Mouse (Mus musculus): ENCODE measurements around the gene Gjb1. TPM values are rescaled to one million over a fixed set of nuclear protein-coding genes. Genes with fewer than 3 reads are reported as not detected.
A peak's percentile ranks its signal among the peaks of the same experiment; 100 is the strongest.

The Gjb1 gene
- total and polyA plus RNA-seq, 3 experiments = not detected

- peak overlapping the region; percentile 99 for H3K27ac ChIP-seq (ENCODE audit: control insufficient read depth, low read depth, low read length)
- H3K79me2 ChIP-seq (ENCODE audit: control insufficient read depth, insufficient read depth, low read length, poor library complexity) = peaks cover 3% of the 10 kb centered on the region; the same call in 1 of the 2 replicates
- peaks cover 0 to 9% of the 10 kb centered on the region in 2 experiments; a peak in 1 of 4 replicates for H3K4me1 ChIP-seq (ENCODE audit: control insufficient read depth in 1 of 2, insufficient read depth in 2 of 2, low read length in 2 of 2)
- TF ChIP-seq SIN3A (IDR thresholded peaks at IDR 0.05; ENCODE audit: low read length) (no peak), MEF2A (IDR thresholded peaks at IDR 0.05; ENCODE audit: extremely low read depth, insufficient replicate concordance, low read depth, low read length, poor library complexity, severe bottlenecking) (no peak), NELFE (IDR thresholded peaks at IDR 0.05; ENCODE audit: low read depth, low read length) (no peak), BHLHE40 (IDR thresholded peaks at IDR 0.05; ENCODE audit: borderline replicate concordance, low read depth, low read length) (no peak), NRF1 (IDR thresholded peaks at IDR 0.05; ENCODE audit: insufficient read depth, low read depth, low read length, poor library complexity, severe bottlenecking) (no peak), ZC3H11A (IDR thresholded peaks at IDR 0.05; ENCODE audit: low read depth, low read length) (no peak), MAX (IDR thresholded peaks at IDR 0.05; ENCODE audit: low read length) (no peak), CTCF (IDR thresholded peaks at IDR 0.05 in 2 of 3, conservative IDR thresholded peaks at IDR 0.05 in 1 of 3; ENCODE audit: control insufficient read depth in 1 of 3, insufficient read depth in 1 of 3, low read depth in 2 of 3, low read length in 3 of 3, poor library complexity in 1 of 3, severe bottlenecking in 1 of 3) (no peak), KAT2A (conservative IDR thresholded peaks at IDR 0.05; ENCODE audit: low read depth, low read length) (no peak), TBP (IDR thresholded peaks at IDR 0.05; ENCODE audit: low read depth, low read length) (no peak), USF2 (IDR thresholded peaks at IDR 0.05; ENCODE audit: borderline replicate concordance in 1 of 2, insufficient read depth in 1 of 2, low read depth in 1 of 2, low read length in 2 of 2) (no peak), TCF12 (IDR thresholded peaks at IDR 0.05; ENCODE audit: low read depth, low read length) (no peak)
- no peaks in the 10 kb centered on the region for H3K27me3 ChIP-seq (ENCODE audit: control insufficient read depth in 1 of 2, insufficient read depth in 2 of 2, low read length in 2 of 2)
- H3K9me3 ChIP-seq (replicated peaks; ENCODE audit: insufficient read depth, low read length) = no peaks in the 10 kb centered on the region
- no peak for DNase-seq (ENCODE audit: low read depth, low spot score)
- H3K9ac ChIP-seq (ENCODE audit: control insufficient read depth, low read depth, low read length, poor library complexity, severe bottlenecking) = peak overlapping the region; percentile 99
- peaks cover 0 to 4% of the 10 kb centered on the region in 2 experiments; a peak in 2 of 4 replicates for H3K36me3 ChIP-seq (ENCODE audit: control insufficient read depth in 1 of 2, insufficient read depth in 2 of 2, low read length in 2 of 2)
- peak overlapping the region; percentile 51 to 82 for H3K4me3 ChIP-seq (ENCODE audit: control insufficient read depth in 1 of 2, insufficient read depth in 1 of 2, low read depth in 2 of 2, low read length in 2 of 2)
Measured at GRCm38 (mm10) chrX:101332031-101332374, 44.2 kb upstream of the Gjb1 start.

DNA sequence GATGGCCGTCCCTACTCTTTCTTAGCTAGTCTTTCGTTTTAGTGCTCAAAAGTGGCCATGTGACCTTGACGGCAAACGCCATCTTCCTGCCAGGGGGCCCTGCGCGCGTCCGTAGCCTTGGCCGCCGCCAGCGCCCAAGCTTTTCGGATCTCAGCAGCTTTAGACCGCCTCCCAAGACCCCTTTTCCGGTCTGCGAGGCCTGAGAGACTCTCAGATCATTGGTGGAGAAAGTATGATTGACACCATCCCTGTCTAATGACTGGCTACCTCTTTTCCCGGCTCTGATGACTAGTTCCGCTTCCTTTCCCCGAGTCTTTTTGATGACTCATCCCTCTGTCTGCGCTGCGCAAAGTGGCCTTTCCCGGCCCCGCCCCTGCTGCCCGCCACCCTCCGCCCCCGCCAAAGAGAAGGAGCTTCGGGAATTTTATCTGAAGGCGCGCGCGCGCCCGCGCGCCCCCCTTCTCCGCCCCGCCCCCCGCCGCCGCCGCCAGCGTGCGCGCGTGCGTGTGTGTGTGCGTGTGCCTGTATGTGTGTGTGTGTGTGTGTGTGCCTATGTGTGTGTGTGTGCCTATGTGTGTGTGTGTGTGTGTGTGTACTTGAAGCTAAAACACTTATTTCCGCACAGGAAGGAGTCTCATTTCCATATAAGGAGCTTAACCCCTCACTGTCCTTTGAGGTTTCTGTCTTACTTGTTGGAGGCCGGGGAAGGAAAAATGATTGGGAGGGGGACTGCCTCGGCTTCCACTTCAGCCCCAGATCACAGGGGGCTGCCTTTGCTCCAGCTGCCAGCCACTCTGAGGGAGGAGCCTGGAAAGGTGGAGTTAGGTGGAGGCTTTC is 43.6 kb upstream of the Gjb1 start:
- peak overlapping the region; percentile 99 for H3K27ac ChIP-seq (ENCODE audit: control insufficient read depth, low read depth, low read length)
- peak overlapping the region; percentile 99 for H3K9ac ChIP-seq (ENCODE audit: control insufficient read depth, low read depth, low read length, poor library complexity, severe bottlenecking)
- H3K4me3 ChIP-seq (ENCODE audit: control insufficient read depth in 1 of 2, insufficient read depth in 1 of 2, low read depth in 2 of 2, low read length in 2 of 2) = peak overlapping the region; percentile 56 to 82
- no peaks in the 10 kb centered on the region for H3K9me3 ChIP-seq (replicated peaks; ENCODE audit: insufficient read depth, low read length)
- peaks cover 0 to 9% of the 10 kb centered on the region in 2 experiments; a peak in 1 of 4 replicates for H3K4me1 ChIP-seq (ENCODE audit: control insufficient read depth in 1 of 2, insufficient read depth in 2 of 2, low read length in 2 of 2)
- DNase-seq (ENCODE audit: low read depth, low spot score) = peak; percentile 96
- H3K27me3 ChIP-seq (ENCODE audit: control insufficient read depth in 1 of 2, insufficient read depth in 2 of 2, low read length in 2 of 2) = no peaks in the 10 kb centered on the region
- peaks cover 0 to 4% of the 10 kb centered on the region in 2 experiments; a peak in 2 of 4 replicates for H3K36me3 ChIP-seq (ENCODE audit: control insufficient read depth in 1 of 2, insufficient read depth in 2 of 2, low read length in 2 of 2)
- peaks cover 3% of the 10 kb centered on the region; the same call in 1 of the 2 replicates for H3K79me2 ChIP-seq (ENCODE audit: control insufficient read depth, insufficient read depth, low read length, poor library complexity)
- TF ChIP-seq POLR2AphosphoS2 (IDR thresholded peaks at IDR 0.05; ENCODE audit: low read length) (no peak), GATA1 (IDR thresholded peaks at IDR 0.05; ENCODE audit: low read depth, low read length) (0 out of 2 replicates have a peak, but pooled peaks have one; percentile 10), MAX (IDR thresholded peaks at IDR 0.05; ENCODE audit: low read length) (peak; percentile 76), RCOR1 (IDR thresholded peaks at IDR 0.05; ENCODE audit: low read depth, low read length) (no peak), JUND (IDR thresholded peaks at IDR 0.05; ENCODE audit: low read depth, low read length) (peak; percentile 52; the same call in 1 of the 2 replicates), CTCF (IDR thresholded peaks at IDR 0.05 in 2 of 3, conservative IDR thresholded peaks at IDR 0.05 in 1 of 3; ENCODE audit: control insufficient read depth in 1 of 3, insufficient read depth in 1 of 3, low read depth in 2 of 3, low read length in 3 of 3, poor library complexity in 1 of 3, severe bottlenecking in 1 of 3) (no peak), MYB (IDR thresholded peaks at IDR 0.05; ENCODE audit: low read depth, low read length) (no peak), CHD1 (IDR thresholded peaks at IDR 0.05; ENCODE audit: low read depth, low read length) (no peak), KAT2A (conservative IDR thresholded peaks at IDR 0.05; ENCODE audit: low read depth, low read length) (no peak; the same call in 1 of the 2 replicates), MEF2A (IDR thresholded peaks at IDR 0.05; ENCODE audit: extremely low read depth, insufficient replicate concordance, low read depth, low read length, poor library complexity, severe bottlenecking) (no peak), EP300 (IDR thresholded peaks at IDR 0.05; ENCODE audit: low read depth in 1 of 2, low read length in 2 of 2) (peak in 1 of 2 experiments; percentile 54; a peak in 2 of 4 replicates), MYC (IDR thresholded peaks at IDR 0.05; ENCODE audit: low read depth, low read length) (peak; percentile 79), ZC3H11A (IDR thresholded peaks at IDR 0.05; ENCODE audit: low read depth, low read length) (no peak), ELF1 (IDR thresholded peaks at IDR 0.05; ENCODE audit: low read depth, low read length) (peak; percentile 59; the same call in 1 of the 2 replicates), ETS1 (IDR thresholded peaks at IDR 0.05; ENCODE audit: low read depth, low read length) (peak; percentile 72; the same call in 1 of the 2 replicates), TAL1 (IDR thresholded peaks at IDR 0.05; ENCODE audit: low read length) (no peak), USF1 (IDR thresholded peaks at IDR 0.05; ENCODE audit: low read depth, low read length) (peak; percentile 84), NELFE (IDR thresholded peaks at IDR 0.05; ENCODE audit: low read depth, low read length) (peak; percentile 62), MAFK (IDR thresholded peaks at IDR 0.05; ENCODE audit: borderline replicate concordance, low read depth, low read length) (peak; percentile 43; the same call in 1 of the 2 replicates), HCFC1 (IDR thresholded peaks at IDR 0.05; ENCODE audit: low read depth, low read length) (peak; percentile 78), GABPA (IDR thresholded peaks at IDR 0.05; ENCODE audit: low read depth, low read length) (no peak)
